ENCODE assay signal across 8 mouse cellular contexts in genomic region chr13:21401636-21402286, GRCm38 (mm10). TPM values are rescaled to one million over a fixed set of nuclear protein-coding genes. Genes with fewer than 3 reads are reported as not detected.
DNase-seq lines count a peak whose midpoint lies in the region; ATAC-seq and TF ChIP-seq lines count a peak whose summit lies in the region.

No protein-coding gene starts in this region.

- H3K36me3 ChIP-seq in kidney, embryonic 16.5 days (ENCODE audit: insufficient read depth, low read length), result peaks cover 17% of the 10 kb centered on the region
- H3K36me3 ChIP-seq in heart, embryonic 16.5 days (ENCODE audit: control insufficient read depth, insufficient read depth), result peaks cover 5% of the 10 kb centered on the region; the same call in 1 of the 2 replicates

- no peak for TF ChIP-seq CTCF in bone marrow, adult 2 months (IDR thresholded peaks at IDR 0.05; ENCODE audit: control insufficient read depth, insufficient read depth, low read length)

- H3K9me3 ChIP-seq in kidney, embryonic 16.5 days (ENCODE audit: low read length), result no peaks in the 10 kb centered on the region
- no peaks in the 10 kb centered on the region for H3K9me3 ChIP-seq in heart, embryonic 16.5 days (replicated peaks; ENCODE audit: control insufficient read depth, low read length)

- WGBS in kidney, embryonic 16.5 days, result 13% methylated on average over 12 of the region's 12 CpGs
- 32% methylated on average over 12 of the region's 12 CpGs for WGBS in bone marrow, adult 2 months
- 3% methylated on average over 12 of the region's 12 CpGs for WGBS in heart, embryonic 16.5 days

- H3K27me3 ChIP-seq in kidney, embryonic 16.5 days (ENCODE audit: insufficient read depth, low read length), result no peaks in the 10 kb centered on the region
- H3K27me3 ChIP-seq in heart, embryonic 16.5 days (ENCODE audit: control insufficient read depth, insufficient read depth, low read length), result no peaks in the 10 kb centered on the region

- H3K4me2 ChIP-seq in kidney, embryonic 16.5 days (replicated peaks; ENCODE audit: low read depth, low read length), result peak overlapping the region; percentile 86
- peak overlapping the region; percentile 77 for H3K4me2 ChIP-seq in heart, embryonic 16.5 days (ENCODE audit: low read depth, low read length)

- peak overlapping the region; percentile 91 for H3K4me3 ChIP-seq in kidney, embryonic 16.5 days (ENCODE audit: low read length)
- peak overlapping the region; percentile 91 for H3K4me3 ChIP-seq in bone marrow, adult 2 months (replicated peaks; ENCODE audit: control insufficient read depth, low read depth, low read length)
- peak overlapping the region; percentile 95 for H3K4me3 ChIP-seq in heart, embryonic 16.5 days (ENCODE audit: low read length)

- DNase-seq in kidney, postnatal 14 days, result no peak
- DNase-seq in mesoderm, embryonic 11.5 days (ENCODE audit: low read depth, low spot score), result peak; percentile 37
- DNase-seq in gastrocnemius, postnatal 10 days, result no peak
- no peak for DNase-seq in spleen, postnatal 4 days (ENCODE audit: low spot score in 2 of 2)

- H3K4me1 ChIP-seq in kidney, embryonic 16.5 days (ENCODE audit: insufficient read depth, low read length), result peaks cover 14% of the 10 kb centered on the region
- H3K4me1 ChIP-seq in bone marrow, adult 2 months (ENCODE audit: control insufficient read depth, insufficient read depth, low read length), result no peaks in the 10 kb centered on the region
- H3K4me1 ChIP-seq in heart, embryonic 16.5 days (ENCODE audit: control insufficient read depth, insufficient read depth, low read length), result peaks cover 11% of the 10 kb centered on the region

- H3K27ac ChIP-seq in kidney, embryonic 16.5 days (ENCODE audit: low read length), result peak overlapping the region; percentile 82; the same call in 1 of the 2 replicates
- H3K27ac ChIP-seq in bone marrow, adult 2 months (ENCODE audit: control insufficient read depth, insufficient read depth, low read depth, low read length, poor library complexity), result no peak overlapping the region
- H3K27ac ChIP-seq in heart, embryonic 16.5 days (ENCODE audit: low read length), result peak overlapping the region; percentile 87

- peak overlapping the region; percentile 97 for H3K9ac ChIP-seq in kidney, embryonic 16.5 days (replicated peaks; ENCODE audit: low read length)
- peak overlapping the region; percentile 96 for H3K9ac ChIP-seq in heart, embryonic 16.5 days (ENCODE audit: low read length)

- 0 out of 2 replicates have a peak, but pooled peaks have one; percentile 28 for ATAC-seq in kidney, embryonic 16.5 days (ENCODE audit: low FRiP score, low TSS enrichment)
- peak; percentile 42; the same call in 1 of the 2 replicates for ATAC-seq in heart, embryonic 16.5 days (replicated peaks; ENCODE audit: extremely low read depth, insufficient read depth, low FRiP score)
- ATAC-seq in inflammation-experienced regulatory T-cells, adult 6 months, result no peak

- TF ChIP-seq POLR2A in bone marrow, adult 2 months (IDR thresholded peaks at IDR 0.05; ENCODE audit: borderline replicate concordance, control insufficient read depth, low read depth, low read length), result no peak

RNA-seq across cellular contexts. Expression of gene Zkscan3, which starts 0.8 kb away (rescaled TPM):
- 88.0 and 91.8 TPM in 2 replicates for polyA plus RNA-seq in kidney, embryonic 16.5 days (2015; fragmentation: Nextera tagmentation; extraction: Ambion mirVana)
- polyA plus RNA-seq in bone marrow, adult 2 months (2011; ENCODE audit: insufficient read depth, insufficient read length, low replicate concordance, missing spikeins), result 17.1 and 25.5 TPM in 2 replicates
- 70.4 and 73.1 TPM in 2 replicates for polyA plus RNA-seq in heart, embryonic 16.5 days (2015; fragmentation: Nextera tagmentation; extraction: Ambion mirVana)
- 10 to 100 TPM; 16.6 to 22.1 TPM for total RNA-seq in gastrocnemius, postnatal 10 days (2021)
- 10 to 100 TPM; 23.7 to 42.0 (median 33.0) TPM for polyA plus RNA-seq in inflammation-experienced regulatory T-cells, adult 6 months (2017; shearing (Covaris generic))

RNA-seq across cellular contexts. Expression of gene Pgbd1, which starts 39.1 kb away (rescaled TPM):
- polyA plus RNA-seq in kidney, embryonic 16.5 days (2015; fragmentation: Nextera tagmentation; extraction: Ambion mirVana), result 3.8 and 4.7 TPM in 2 replicates
- not detected in 2 replicates for polyA plus RNA-seq in bone marrow, adult 2 months (2011; ENCODE audit: insufficient read depth, insufficient read length, low replicate concordance, missing spikeins)
- polyA plus RNA-seq in heart, embryonic 16.5 days (2015; fragmentation: Nextera tagmentation; extraction: Ambion mirVana), result 3.2 and 3.9 TPM in 2 replicates
- under 1 TPM; 0.16 to 0.50 TPM for total RNA-seq in gastrocnemius, postnatal 10 days (2021)
- polyA plus RNA-seq in inflammation-experienced regulatory T-cells, adult 6 months (2017; shearing (Covaris generic)), result 1 to 10 TPM in 2 of 3 experiments, under 1 TPM in 1; 0.68 to 1.7 (median 1.6) TPM

RNA-seq across cellular contexts. Expression of gene Zscan12, which starts 39.1 kb away (rescaled TPM):
- 12.9 and 13.9 TPM in 2 replicates for polyA plus RNA-seq in kidney, embryonic 16.5 days (2015; fragmentation: Nextera tagmentation; extraction: Ambion mirVana)
- 3.7 and 5.9 TPM in 2 replicates for polyA plus RNA-seq in bone marrow, adult 2 months (2011; ENCODE audit: insufficient read depth, insufficient read length, low replicate concordance, missing spikeins)
- polyA plus RNA-seq in heart, embryonic 16.5 days (2015; fragmentation: Nextera tagmentation; extraction: Ambion mirVana), result 7.2 and 9.1 TPM in 2 replicates
- total RNA-seq in gastrocnemius, postnatal 10 days (2021), result 1 to 10 TPM; 6.2 to 6.3 TPM
- polyA plus RNA-seq in inflammation-experienced regulatory T-cells, adult 6 months (2017; shearing (Covaris generic)), result 1 to 10 TPM; 3.9 to 9.2 (median 8.1) TPM

RNA-seq across cellular contexts. Expression of gene Zscan26, which starts 51.8 kb away (rescaled TPM):
- 22.9 and 32.2 TPM in 2 replicates for polyA plus RNA-seq in kidney, embryonic 16.5 days (2015; fragmentation: Nextera tagmentation; extraction: Ambion mirVana)
- 8.0 and 14.1 TPM in 2 replicates for polyA plus RNA-seq in bone marrow, adult 2 months (2011; ENCODE audit: insufficient read depth, insufficient read length, low replicate concordance, missing spikeins)
- polyA plus RNA-seq in heart, embryonic 16.5 days (2015; fragmentation: Nextera tagmentation; extraction: Ambion mirVana), result 25.2 and 25.8 TPM in 2 replicates
- total RNA-seq in gastrocnemius, postnatal 10 days (2021), result 10 to 100 TPM; 10.9 to 15.4 TPM
- 10 to 100 TPM; 42.6 to 84.1 (median 72.6) TPM for polyA plus RNA-seq in inflammation-experienced regulatory T-cells, adult 6 months (2017; shearing (Covaris generic))

RNA-seq across cellular contexts. Expression of gene Olfr1367, which starts 55.1 kb away (rescaled TPM):
- polyA plus RNA-seq in kidney, embryonic 16.5 days (2015; fragmentation: Nextera tagmentation; extraction: Ambion mirVana), result not detected in 2 replicates
- not detected in 2 replicates for polyA plus RNA-seq in bone marrow, adult 2 months (2011; ENCODE audit: insufficient read depth, insufficient read length, low replicate concordance, missing spikeins)
- not detected in 2 replicates for polyA plus RNA-seq in heart, embryonic 16.5 days (2015; fragmentation: Nextera tagmentation; extraction: Ambion mirVana)
- not detected for total RNA-seq in gastrocnemius, postnatal 10 days (2021)
- polyA plus RNA-seq in inflammation-experienced regulatory T-cells, adult 6 months (2017; shearing (Covaris generic)), result not detected
